Mouse (Mus musculus) right cerebral cortex, postnatal 4 days (tissue): Measurements from ENCODE around the gene Myl6.
"Not testable (repeated sequence)": the region's sequence is repeated elsewhere in the genome, so short reads cannot be mapped to it uniquely, and the experiment has no call there.

Experiments used
- DNase-seq: peaks from one replicate; pipeline ENCODE4 v3.0.0-alpha.2; 2022

The Myl6 gene

GRCm38 (mm10) chr10:128509203-128509602 lies 15.3 kb upstream of the Myl6 start:
- DNase-seq = no peak

GRCm38 (mm10) chr10:128508260-128508659 lies 14.3 kb upstream of the Myl6 start:
- DNase-seq = no peak

- no peak for DNase-seq
Measured at GRCm38 (mm10) chr10:128505974-128506373, 12.0 kb upstream of the Myl6 start.

- not testable (repeated sequence) for DNase-seq
Measured at GRCm38 (mm10) chr10:128505371-128505667, 11.4 kb upstream of the Myl6 start.

- no peak for DNase-seq
Measured at GRCm38 (mm10) chr10:128504641-128505370, 10.9 kb upstream of the Myl6 start.

- DNase-seq = no peak
Measured at GRCm38 (mm10) chr10:128504012-128504411, 10.1 kb upstream of the Myl6 start.

- no peak for DNase-seq
Measured at GRCm38 (mm10) chr10:128503532-128503931, 9.6 kb upstream of the Myl6 start.

- no peak for DNase-seq
Measured at GRCm38 (mm10) chr10:128502341-128502740, 8.4 kb upstream of the Myl6 start.

GRCm38 (mm10) chr10:128499116-128499671 lies 5.2 kb upstream of the Myl6 start:
- DNase-seq = peak; percentile 65

- DNase-seq = peak; percentile 90
Measured at GRCm38 (mm10) chr10:128498590-128498989, 4.6 kb upstream of the Myl6 start, which contains the start of gene Myl6b. Myl6b (minus strand) TSS chr10:128498685.

GRCm38 (mm10) chr10:128497134-128497737 lies 3.3 kb upstream of the Myl6 start:
- no peak for DNase-seq

GRCm38 (mm10) chr10:128496509-128497077 lies 2.6 kb upstream of the Myl6 start:
- DNase-seq = no peak

- DNase-seq = no peak
Measured at GRCm38 (mm10) chr10:128495903-128496302, 2.0 kb upstream of the Myl6 start.

- DNase-seq = no peak
Measured at GRCm38 (mm10) chr10:128495270-128495669, 1.3 kb upstream of the Myl6 start.

GRCm38 (mm10) chr10:128494667-128495245 lies 811 bp upstream of the Myl6 start:
- no peak for DNase-seq

GRCm38 (mm10) chr10:128493319-128493694 lies 638 bp downstream of the Myl6 start:
- no peak for DNase-seq

- peak; percentile 44 for DNase-seq
Measured at GRCm38 (mm10) chr10:128492633-128493311, 1.2 kb downstream of the Myl6 start.

- not testable (repeated sequence) for DNase-seq
Measured at GRCm38 (mm10) chr10:128492051-128492450, 1.9 kb downstream of the Myl6 start.

- DNase-seq = no peak
Measured at GRCm38 (mm10) chr10:128491495-128491894, 2.5 kb downstream of the Myl6 start.

GRCm38 (mm10) chr10:128490912-128491311 lies 3.0 kb downstream of the Myl6 start:
- DNase-seq = no peak

GRCm38 (mm10) chr10:128490232-128490631 lies 3.7 kb downstream of the Myl6 start:
- DNase-seq = no peak

GRCm38 (mm10) chr10:128489785-128490184 lies 4.2 kb downstream of the Myl6 start:
- DNase-seq = no peak

GRCm38 (mm10) chr10:128489380-128489779 lies 4.6 kb downstream of the Myl6 start:
- DNase-seq = no peak
